Mouse (Mus musculus) liver, embryonic 15.5 days (tissue): ENCODE data around the gene Fbxl17. TPM values are rescaled to one million over a fixed set of nuclear protein-coding genes. Genes with fewer than 3 reads are reported as not detected.

Experiments used
- ATAC-seq: fragments of 200-750 bp; cut with Nextera tagmentation; 2 replicates; pipeline ENCODE4 v1.8.0; 2017; ENCODE audit warnings: moderate number of reproducible peaks, mild to moderate bottlenecking, moderate library complexity; ENCODE audit not compliant: insufficient read depth
- H3K27ac ChIP-seq: fragments of 300-500 bp; sonication (generic); replicated peaks from 2 replicates; pipeline ENCODE4 v1.5.1; 2015; ENCODE audit warnings: mild to moderate bottlenecking, inconsistent platforms
- H3K27me3 ChIP-seq: fragments of 300-500 bp; sonication (generic); 2 replicates; pipeline ENCODE4 v1.6.1; 2015; ENCODE audit warnings: mild to moderate bottlenecking, inconsistent platforms
- H3K36me3 ChIP-seq: fragments of 300-500 bp; sonication (generic); replicated peaks from 2 replicates; pipeline ENCODE4 v1.6.1; 2015; ENCODE audit warnings: moderate library complexity, mild to moderate bottlenecking, inconsistent platforms
- H3K4me1 ChIP-seq: fragments of 300-500 bp; sonication (generic); replicated peaks from 2 replicates; pipeline ENCODE4 v1.6.1; 2015; ENCODE audit warnings: inconsistent platforms
- H3K4me2 ChIP-seq: fragments of 300-500 bp; sonication (generic); 2 replicates; pipeline ENCODE4 v1.6.1; 2015; ENCODE audit warnings: moderate library complexity, mild to moderate bottlenecking, inconsistent platforms
- H3K4me3 ChIP-seq: fragments of 300-500 bp; sonication (generic); replicated peaks from 2 replicates; pipeline ENCODE4 v1.5.1; 2015; ENCODE audit warnings: mild to moderate bottlenecking, inconsistent platforms
- H3K9ac ChIP-seq: fragments of 300-500 bp; sonication (generic); 2 replicates; pipeline ENCODE4 v1.6.1; 2015; ENCODE audit warnings: moderate library complexity, mild to moderate bottlenecking, inconsistent platforms
- H3K9me3 ChIP-seq: fragments of 300-500 bp; sonication (generic); replicated peaks from 2 replicates; pipeline ENCODE4 v1.6.1; 2016; ENCODE audit warnings: inconsistent platforms
- WGBS: fragments of 180-500 bp; shearing (Covaris S2); methylation state at CpG from one replicate; pipeline ENCODE4 v1.1.7; 2015; ENCODE audit warnings: mixed read lengths; ENCODE audit not compliant: insufficient replicate concordance; 5-methylcytosine and 5-hydroxymethylcytosine counted together
- polyA plus RNA-seq: library from polyadenylated mRNA; unstranded; fragments of >200 nt; fragmentation: Nextera tagmentation; extraction: Ambion mirVana; gene quantifications from 2 replicates; pipeline ENCODE4 v1.2.1, GENCODE M21; 2015

Gene Fbxl17
- polyA plus RNA-seq, 1 experiment from 2014 or later = 1.8 TPM

DNA sequence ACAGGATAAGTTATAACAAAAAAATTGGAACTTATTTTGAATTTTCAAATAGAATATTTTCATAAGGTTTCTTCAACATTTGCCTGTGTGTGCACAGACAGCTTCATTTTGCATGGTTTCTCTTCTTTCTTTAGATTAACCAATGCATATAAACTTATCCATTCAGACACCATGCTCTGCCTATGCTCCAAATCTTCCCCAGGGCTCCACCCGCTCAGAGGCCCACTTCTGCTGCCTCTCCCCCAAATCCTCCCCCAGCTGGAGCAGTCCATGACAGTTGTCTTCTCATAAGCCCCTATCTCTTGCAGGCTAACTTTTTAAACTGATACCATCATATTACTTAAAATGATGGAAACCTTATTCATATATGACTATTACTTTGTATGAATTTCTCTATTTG is 282.8 kb downstream of the Fbxl17 start:
- 62% methylated on average over 1 of the region's 1 CpGs for WGBS

DNA sequence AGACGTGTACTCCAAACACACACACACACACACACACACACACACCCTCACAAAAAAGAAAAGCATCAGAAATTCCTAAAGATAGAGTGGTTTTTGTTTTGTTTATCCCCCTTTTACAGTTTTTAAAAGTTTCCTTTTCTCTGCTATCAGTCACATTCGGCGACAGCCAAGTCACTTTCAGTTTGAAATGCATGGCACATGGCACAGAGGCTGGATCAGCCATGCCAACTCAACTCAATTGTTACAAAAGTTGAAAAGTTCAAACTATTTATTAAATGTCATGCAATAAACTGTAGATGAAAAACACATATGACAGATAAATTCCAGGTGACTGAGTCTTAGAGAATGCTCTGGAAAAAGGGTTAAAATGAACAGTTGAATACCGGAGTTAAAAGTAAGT is 287.8 kb downstream of the Fbxl17 start:
- 76% methylated on average over 4 of the region's 4 CpGs for WGBS
- ATAC-seq = no peak
- H3K27me3 ChIP-seq = no peaks in the 10 kb centered on the region

More for the DNA sequence above, 282.8 kb downstream of the Fbxl17 start:
- Histone ChIP-seq H3K4me2 (no peak overlapping the region), H3K27me3 (no peaks in the 10 kb centered on the region), H3K36me3 (no peaks in the 10 kb centered on the region), H3K9ac (no peak overlapping the region), H3K4me3 (no peak overlapping the region), H3K4me1 (peaks cover 12% of the 10 kb centered on the region), H3K27ac (no peak overlapping the region), H3K9me3 (no peaks in the 10 kb centered on the region)
- no peak for ATAC-seq

GRCm38 (mm10) chr17:63209151-63209550 is 290.7 kb downstream of the Fbxl17 start:
- 88% methylated on average over 6 of the region's 6 CpGs for WGBS
- no peak overlapping the region for H3K4me3 ChIP-seq
- no peaks in the 10 kb centered on the region for H3K27me3 ChIP-seq
- no peaks in the 10 kb centered on the region for H3K9me3 ChIP-seq
- 0 out of 2 replicates have a peak, but pooled peaks cover 2% of the 10 kb centered on the region for H3K36me3 ChIP-seq
- no peak overlapping the region for H3K27ac ChIP-seq
- H3K4me1 ChIP-seq = peaks cover 15% of the 10 kb centered on the region
- no peak for ATAC-seq
- H3K9ac ChIP-seq = no peak overlapping the region
- no peak overlapping the region for H3K4me2 ChIP-seq

More for the DNA sequence above, 287.8 kb downstream of the Fbxl17 start:
- Histone ChIP-seq H3K9ac (no peak overlapping the region), H3K4me3 (no peak overlapping the region), H3K4me2 (no peak overlapping the region), H3K4me1 (peaks cover 1% of the 10 kb centered on the region), H3K9me3 (no peaks in the 10 kb centered on the region), H3K36me3 (0 out of 2 replicates have a peak, but pooled peaks cover 2% of the 10 kb centered on the region), H3K27ac (no peak overlapping the region)

DNA sequence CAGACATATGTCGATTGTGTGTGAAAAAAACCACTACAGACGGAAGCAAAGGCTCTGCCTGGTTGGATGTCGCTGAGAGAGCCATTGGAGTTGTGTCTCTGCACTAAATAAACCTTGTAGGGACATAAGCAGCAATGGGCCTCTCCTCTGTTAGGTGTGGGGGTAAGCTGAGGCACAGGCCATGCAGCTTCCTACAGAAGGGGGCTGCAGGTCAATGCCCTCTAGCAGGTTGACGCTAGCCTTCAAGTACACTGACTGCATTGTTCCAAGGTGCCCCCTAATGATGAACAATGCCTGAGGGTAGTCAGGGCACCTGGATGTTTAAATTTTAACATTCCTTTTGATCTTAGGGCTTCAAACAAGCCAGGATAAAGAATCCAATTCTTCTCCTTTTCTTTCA is 291.5 kb downstream of the Fbxl17 start:
- ATAC-seq = no peak
- no peak overlapping the region for H3K4me3 ChIP-seq
- no peaks in the 10 kb centered on the region for H3K27me3 ChIP-seq
- H3K4me2 ChIP-seq = no peak overlapping the region
- H3K9ac ChIP-seq = no peak overlapping the region
- WGBS = 79% methylated on average over 4 of the region's 4 CpGs
- H3K9me3 ChIP-seq = no peaks in the 10 kb centered on the region
- H3K36me3 ChIP-seq = 0 out of 2 replicates have a peak, but pooled peaks cover 2% of the 10 kb centered on the region
- H3K4me1 ChIP-seq = peaks cover 15% of the 10 kb centered on the region
- no peak overlapping the region for H3K27ac ChIP-seq

DNA sequence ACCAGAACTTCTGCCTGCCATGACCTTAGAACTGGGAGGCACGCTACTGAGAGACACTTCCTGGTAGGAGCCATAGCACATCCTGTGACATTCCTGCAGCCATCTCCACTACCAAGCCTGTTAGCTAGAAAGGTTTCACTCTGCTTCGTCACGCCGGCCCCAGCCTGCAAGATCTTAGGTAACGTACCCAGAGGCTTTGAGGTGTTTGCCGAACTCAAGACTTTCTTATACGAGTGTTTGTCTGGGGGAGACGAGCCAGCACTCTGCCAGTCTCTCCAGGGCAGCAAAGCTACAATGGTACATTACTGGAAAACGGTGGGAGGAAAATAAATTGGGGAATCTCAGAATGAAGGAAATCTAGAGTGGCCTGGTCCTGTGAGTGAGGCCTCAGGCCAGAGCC is 292.1 kb downstream of the Fbxl17 start:
- H3K27ac ChIP-seq = no peak overlapping the region
- 0 out of 2 replicates have a peak, but pooled peaks cover 2% of the 10 kb centered on the region for H3K36me3 ChIP-seq
- H3K9me3 ChIP-seq = no peaks in the 10 kb centered on the region
- no peak overlapping the region for H3K9ac ChIP-seq
- no peaks in the 10 kb centered on the region for H3K27me3 ChIP-seq
- no peak for ATAC-seq
- 82% methylated on average over 9 of the region's 9 CpGs for WGBS
- no peak overlapping the region for H3K4me3 ChIP-seq
- H3K4me2 ChIP-seq = no peak overlapping the region
- H3K4me1 ChIP-seq = peaks cover 15% of the 10 kb centered on the region

DNA sequence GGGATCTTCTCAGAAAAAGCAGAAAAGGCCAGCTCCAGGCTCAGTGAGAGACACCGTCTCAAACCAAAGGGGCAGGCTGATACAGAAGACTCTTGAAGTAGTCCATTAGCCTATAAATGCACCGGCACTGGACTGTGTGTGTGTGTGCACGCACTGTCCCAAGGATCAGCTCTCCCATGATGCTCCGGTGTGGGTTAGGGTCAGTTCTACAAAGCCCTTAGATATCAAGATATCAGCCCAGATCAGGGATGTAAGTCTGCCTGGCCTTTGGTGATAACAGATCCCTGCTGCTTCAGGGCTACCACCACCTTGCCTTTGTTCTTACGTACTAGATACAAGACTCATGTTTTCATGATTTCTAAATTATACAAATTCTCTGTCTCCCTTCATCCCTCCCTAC is 294.5 kb downstream of the Fbxl17 start:
- H3K36me3 ChIP-seq = 0 out of 2 replicates have a peak, but pooled peaks cover 2% of the 10 kb centered on the region
- no peak overlapping the region for H3K9ac ChIP-seq
- 42% methylated on average over 5 of the region's 5 CpGs for WGBS
- H3K9me3 ChIP-seq = no peaks in the 10 kb centered on the region
- peak overlapping the region; percentile 7; the same call in 1 of the 2 replicates for H3K4me2 ChIP-seq
- peak; percentile 74 for ATAC-seq
- no peak overlapping the region for H3K4me3 ChIP-seq
- H3K27me3 ChIP-seq = no peaks in the 10 kb centered on the region
- H3K4me1 ChIP-seq = peaks cover 15% of the 10 kb centered on the region
- H3K27ac ChIP-seq = no peak overlapping the region

GRCm38 (mm10) chr17:63203582-63204190 is 296.1 kb downstream of the Fbxl17 start:
- WGBS = 78% methylated on average over 8 of the region's 8 CpGs
- no peak overlapping the region for H3K4me2 ChIP-seq
- no peak overlapping the region for H3K27ac ChIP-seq
- peak; percentile 19; the same call in 1 of the 2 replicates for ATAC-seq
- H3K27me3 ChIP-seq = no peaks in the 10 kb centered on the region
- no peaks in the 10 kb centered on the region for H3K9me3 ChIP-seq
- H3K9ac ChIP-seq = no peak overlapping the region
- H3K4me3 ChIP-seq = no peak overlapping the region
- H3K36me3 ChIP-seq = 0 out of 2 replicates have a peak, but pooled peaks cover 2% of the 10 kb centered on the region
- H3K4me1 ChIP-seq = peaks cover 15% of the 10 kb centered on the region

DNA sequence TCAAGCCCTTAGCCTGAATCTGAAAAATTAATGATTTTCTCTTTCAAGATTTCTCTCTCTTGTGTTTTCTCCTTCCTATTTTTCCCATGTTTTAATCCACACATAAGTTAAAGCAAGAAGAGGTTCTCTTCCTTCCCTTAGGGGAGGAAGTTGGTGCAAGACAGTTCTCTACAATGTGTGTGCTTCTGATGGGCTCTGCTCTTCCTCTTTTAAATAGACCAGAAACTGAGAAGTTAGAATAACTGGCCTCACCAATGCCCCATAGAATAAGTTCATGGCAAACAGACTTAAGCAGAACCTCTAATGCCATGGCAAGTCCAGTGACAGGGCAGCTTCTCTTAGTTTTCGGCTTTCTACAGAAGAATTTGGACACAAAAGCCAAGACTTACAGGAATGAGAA is 301.1 kb downstream of the Fbxl17 start:
- 44% methylated on average over 1 of the region's 1 CpGs for WGBS
- H3K4me2 ChIP-seq = no peak overlapping the region
- H3K4me3 ChIP-seq = no peak overlapping the region
- no peaks in the 10 kb centered on the region for H3K36me3 ChIP-seq
- H3K27ac ChIP-seq = no peak overlapping the region
- no peaks in the 10 kb centered on the region for H3K9me3 ChIP-seq
- H3K9ac ChIP-seq = no peak overlapping the region
- no peaks in the 10 kb centered on the region for H3K27me3 ChIP-seq
- ATAC-seq = no peak
- peaks cover 4% of the 10 kb centered on the region for H3K4me1 ChIP-seq

DNA sequence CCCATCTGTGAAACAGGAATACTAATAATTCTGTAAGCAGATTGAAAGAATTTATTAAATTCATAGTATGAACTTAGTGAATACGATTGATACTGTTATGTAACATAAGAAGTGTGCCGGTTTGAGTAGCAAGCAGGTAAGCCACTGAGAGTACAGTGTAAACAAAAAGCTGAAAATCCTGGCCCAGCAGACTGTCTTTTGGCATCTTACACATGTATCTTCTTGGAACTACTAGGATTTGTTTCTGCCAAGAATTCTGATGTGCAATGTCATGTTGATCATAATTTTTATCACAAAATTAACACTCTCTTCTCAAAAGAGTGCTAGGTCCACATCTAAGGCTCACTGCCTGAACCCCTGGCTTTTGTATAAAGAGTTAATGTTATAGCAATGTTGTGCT is 304.3 kb downstream of the Fbxl17 start:
- no peak overlapping the region for H3K4me2 ChIP-seq
- ATAC-seq = no peak
- H3K4me1 ChIP-seq = peaks cover 12% of the 10 kb centered on the region
- no peak overlapping the region for H3K27ac ChIP-seq
- no peaks in the 10 kb centered on the region for H3K27me3 ChIP-seq
- H3K36me3 ChIP-seq = no peaks in the 10 kb centered on the region
- no peaks in the 10 kb centered on the region for H3K9me3 ChIP-seq
- WGBS = 79% methylated on average over 2 of the region's 2 CpGs
- H3K4me3 ChIP-seq = no peak overlapping the region
- no peak overlapping the region for H3K9ac ChIP-seq

DNA sequence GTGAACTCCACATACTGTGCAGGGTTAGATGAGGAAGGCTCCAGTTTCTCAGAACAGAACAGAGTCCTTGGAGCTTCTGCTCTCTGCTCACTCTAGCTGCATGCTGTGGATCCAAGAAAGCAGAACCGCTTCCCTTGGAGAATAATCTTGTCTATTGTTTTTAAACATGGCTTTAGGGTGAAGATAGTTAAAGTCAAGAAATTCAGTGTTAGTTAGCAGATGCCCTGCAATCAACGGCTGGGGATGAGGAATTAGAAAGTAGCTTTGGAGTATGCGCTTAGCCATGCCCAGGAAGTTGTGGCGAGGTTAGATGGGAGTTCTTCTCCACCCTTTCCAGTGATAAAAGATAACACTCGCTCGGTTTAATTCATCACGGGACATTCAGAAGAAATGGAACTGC is 306.6 kb downstream of the Fbxl17 start:
- peak overlapping the region; percentile 57 for H3K4me2 ChIP-seq
- no peaks in the 10 kb centered on the region for H3K9me3 ChIP-seq
- H3K9ac ChIP-seq = peak overlapping the region; percentile 32; the same call in 1 of the 2 replicates
- H3K36me3 ChIP-seq = no peaks in the 10 kb centered on the region
- H3K4me3 ChIP-seq = peak overlapping the region; percentile 31; the same call in 1 of the 2 replicates
- 11% methylated on average over 7 of the region's 7 CpGs for WGBS
- ATAC-seq = peak; percentile 78
- no peaks in the 10 kb centered on the region for H3K27me3 ChIP-seq
- peaks cover 16% of the 10 kb centered on the region for H3K4me1 ChIP-seq
- peak overlapping the region; percentile 38; the same call in 1 of the 2 replicates for H3K27ac ChIP-seq

GRCm38 (mm10) chr17:63191345-63191744 is 308.5 kb downstream of the Fbxl17 start:
- Histone ChIP-seq H3K36me3 (no peaks in the 10 kb centered on the region), H3K4me3 (no peak overlapping the region), H3K4me1 (peaks cover 18% of the 10 kb centered on the region), H3K27ac (no peak overlapping the region), H3K9me3 (no peaks in the 10 kb centered on the region), H3K9ac (no peak overlapping the region), H3K27me3 (no peaks in the 10 kb centered on the region), H3K4me2 (no peak overlapping the region)
- 73% methylated on average over 8 of the region's 8 CpGs for WGBS
- ATAC-seq = no peak

DNA sequence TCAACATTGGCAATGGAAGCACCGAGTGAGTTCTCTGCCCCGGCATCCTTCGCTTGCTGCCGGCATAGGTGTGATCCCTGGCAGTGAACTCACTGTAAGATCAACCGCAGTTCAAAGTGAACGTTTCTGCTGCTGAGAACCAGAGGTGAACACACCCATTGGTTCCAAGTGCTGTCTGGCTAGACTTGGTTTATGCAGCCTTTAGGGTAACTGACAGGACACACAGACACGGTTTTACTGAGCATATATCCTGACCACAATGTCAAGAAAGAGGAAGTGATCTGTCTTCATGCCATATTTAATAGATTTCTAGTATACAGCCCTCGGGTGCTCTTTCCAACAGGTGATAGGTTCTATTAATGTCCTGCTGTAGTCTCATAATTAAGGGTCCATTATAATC is 310.5 kb downstream of the Fbxl17 start:
- peaks cover 19% of the 10 kb centered on the region for H3K4me1 ChIP-seq
- no peak overlapping the region for H3K4me3 ChIP-seq
- H3K36me3 ChIP-seq = no peaks in the 10 kb centered on the region
- WGBS = 33% methylated on average over 8 of the region's 8 CpGs
- H3K27me3 ChIP-seq = no peaks in the 10 kb centered on the region
- no peak overlapping the region for H3K4me2 ChIP-seq
- no peak overlapping the region for H3K9ac ChIP-seq
- no peaks in the 10 kb centered on the region for H3K9me3 ChIP-seq
- no peak for ATAC-seq
- H3K27ac ChIP-seq = no peak overlapping the region
